Mouse (Mus musculus) hindlimb bud, embryonic 11.5 days (tissue): Measurements from ENCODE around the gene 2310011J03Rik.

ENCODE experiments used
- DNase-seq: peaks from one replicate; pipeline ENCODE4 v3.0.0-alpha.2; 2012; ENCODE audit warnings: low read depth, low spot score; ENCODE audit errors: extremely low spot score

The 2310011J03Rik gene

GRCm38 (mm10) chr10:80317011-80317410 lies 3.3 kb downstream of the 2310011J03Rik start:
- DNase-seq: no peak

DNA sequence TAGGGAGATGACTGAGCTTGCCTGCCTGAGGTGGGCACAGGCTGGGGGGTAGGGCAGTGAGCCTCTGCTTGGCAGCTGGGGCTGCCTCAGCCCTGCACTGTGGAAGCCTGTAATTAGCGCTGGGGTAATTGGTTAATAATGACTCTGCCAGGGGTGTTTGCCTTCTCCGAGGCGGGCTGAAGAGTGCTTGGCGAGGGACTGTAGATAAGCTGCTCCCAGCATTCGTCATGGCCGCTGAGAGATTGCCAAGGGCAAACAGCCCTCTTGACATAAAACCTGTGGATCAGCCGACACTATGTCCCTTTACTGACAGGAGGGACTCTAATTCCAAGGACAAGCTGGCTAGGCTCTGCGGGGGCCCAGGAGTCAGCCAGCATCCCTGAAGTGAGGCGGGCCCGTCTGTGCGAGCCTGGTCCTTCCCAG lies 4.0 kb downstream of the 2310011J03Rik start:
- DNase-seq: no peak

DNA sequence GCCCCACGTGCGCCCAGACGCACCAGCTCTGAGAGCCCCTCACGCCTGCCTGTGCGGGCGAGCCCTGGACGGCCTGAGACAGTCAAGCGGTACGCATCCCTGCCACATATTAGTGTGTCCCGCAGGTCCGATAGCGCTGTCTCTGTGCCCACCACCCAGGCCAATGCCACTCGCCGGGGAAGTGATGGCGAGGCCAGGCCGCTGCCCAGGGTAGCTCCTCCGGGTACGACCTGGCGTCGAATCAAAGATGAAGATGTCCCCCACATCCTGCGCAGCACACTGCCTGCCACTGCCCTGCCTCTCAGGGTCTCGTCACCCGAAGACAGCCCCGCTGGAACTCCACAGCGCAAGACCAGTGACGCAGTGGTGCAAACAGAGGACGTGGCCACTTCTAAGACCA lies 5.0 kb downstream of the 2310011J03Rik start:
- DNase-seq: no peak

GRCm38 (mm10) chr10:80314494-80315001 lies 5.8 kb downstream of the 2310011J03Rik start:
- no peak for DNase-seq

DNA sequence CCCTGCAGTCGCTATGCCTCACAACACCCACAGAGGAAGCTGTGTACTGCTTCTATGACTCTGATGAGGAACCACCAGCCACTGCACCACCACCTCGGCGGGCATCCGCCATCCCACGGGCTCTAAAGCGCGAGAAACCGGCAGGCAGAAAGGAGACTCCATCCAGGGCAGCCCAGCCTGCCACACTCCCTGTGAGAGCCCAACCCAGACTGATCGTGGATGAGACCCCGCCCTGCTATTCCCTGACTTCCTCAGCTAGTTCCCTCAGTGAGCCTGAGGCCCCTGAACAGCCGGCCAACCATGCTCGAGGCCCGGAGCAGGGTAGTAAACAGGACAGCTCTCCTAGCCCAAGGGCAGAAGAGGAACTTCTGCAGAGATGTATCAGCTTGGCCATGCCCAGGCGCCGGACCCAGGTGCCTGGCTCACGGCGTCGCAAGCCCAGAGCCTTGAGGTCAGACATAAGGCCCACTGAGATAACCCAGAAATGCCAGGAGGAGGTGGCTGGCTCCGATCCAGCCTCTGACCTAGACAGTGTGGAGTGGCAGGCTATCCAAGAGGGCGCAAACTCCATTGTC lies 6.6 kb downstream of the 2310011J03Rik start:
- no peak for DNase-seq

DNA sequence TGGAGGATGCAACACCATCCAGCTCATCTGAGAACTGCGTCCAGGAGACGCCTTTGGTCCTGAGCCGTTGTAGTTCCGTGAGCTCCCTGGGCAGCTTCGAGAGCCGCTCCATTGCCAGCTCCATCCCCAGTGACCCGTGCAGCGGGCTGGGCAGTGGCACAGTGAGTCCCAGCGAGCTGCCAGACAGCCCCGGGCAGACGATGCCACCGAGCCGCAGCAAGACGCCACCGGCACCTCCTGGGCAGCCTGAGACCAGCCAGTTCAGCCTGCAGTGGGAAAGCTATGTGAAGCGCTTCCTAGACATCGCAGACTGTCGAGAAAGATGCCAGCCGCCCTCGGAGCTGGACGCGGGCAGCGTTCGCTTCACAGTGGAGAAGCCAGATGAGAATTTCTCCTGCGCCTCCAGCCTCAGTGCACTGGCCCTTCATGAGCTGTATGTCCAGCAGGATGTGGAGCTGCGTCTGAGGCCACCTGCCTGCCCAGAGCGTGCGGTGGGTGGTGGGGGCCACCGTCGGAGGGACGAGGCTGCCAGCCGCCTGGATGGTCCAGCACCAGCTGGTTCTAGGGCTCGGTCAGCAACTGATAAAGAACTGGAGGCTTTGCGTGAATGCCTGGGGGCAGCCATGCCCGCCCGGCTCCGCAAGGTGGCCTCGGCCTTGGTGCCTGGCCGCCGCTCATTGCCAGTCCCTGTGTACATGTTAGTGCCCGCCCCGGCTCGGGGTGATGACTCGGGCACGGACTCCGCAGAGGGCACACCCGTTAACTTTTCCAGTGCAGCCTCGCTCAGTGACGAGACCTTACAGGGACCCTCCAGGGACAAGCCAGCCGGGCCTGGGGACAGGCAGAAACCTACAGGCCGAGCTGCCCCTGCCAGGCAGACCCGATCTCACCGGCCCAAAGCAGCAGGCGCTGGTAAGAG lies 7.5 kb downstream of the 2310011J03Rik start:
- DNase-seq: no peak

DNA sequence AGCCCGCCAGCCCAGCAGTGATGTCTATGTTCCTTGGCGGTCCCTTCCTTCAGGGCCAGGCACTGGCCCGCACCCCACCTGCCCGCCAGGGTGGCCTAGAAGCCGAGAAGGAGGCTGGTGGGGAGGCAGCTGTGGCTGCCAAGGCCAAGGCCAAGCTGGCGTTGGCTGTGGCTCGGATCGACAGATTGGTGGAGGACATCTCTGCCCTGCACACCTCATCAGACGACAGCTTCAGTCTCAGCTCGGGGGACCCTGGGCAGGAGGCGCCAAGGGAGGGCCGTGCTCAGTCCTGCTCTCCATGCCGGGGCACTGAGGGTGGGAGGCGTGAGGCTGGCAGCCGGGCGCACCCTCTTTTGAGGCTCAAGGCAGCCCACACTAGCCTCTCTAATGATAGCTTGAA lies 8.8 kb downstream of the 2310011J03Rik start:
- DNase-seq: no peak

GRCm38 (mm10) chr10:80304862-80305261 lies 15.5 kb downstream of the 2310011J03Rik start:
- DNase-seq: no peak

DNA sequence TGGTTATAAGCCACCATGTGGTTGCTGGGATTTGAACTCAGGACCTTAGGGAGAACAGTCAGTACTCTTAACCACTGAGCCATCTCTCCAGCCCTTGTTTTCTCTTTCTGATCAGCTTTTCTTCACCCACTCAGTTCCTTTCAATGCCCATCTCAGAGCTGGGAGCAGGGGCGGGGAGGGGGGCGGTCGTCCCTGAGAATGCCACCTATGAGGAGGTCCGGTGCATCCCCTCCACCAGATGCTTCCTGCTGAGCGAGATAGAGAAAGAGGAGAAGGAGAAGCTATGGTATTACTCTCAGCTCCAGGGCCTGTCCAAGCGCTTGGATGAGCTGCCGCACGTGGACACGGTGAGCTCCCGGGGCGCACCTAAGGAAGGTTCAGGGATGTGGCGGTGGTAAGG lies 15.9 kb downstream of the 2310011J03Rik start:
- DNase-seq: no peak

GRCm38 (mm10) chr10:80302471-80302881 lies 17.9 kb downstream of the 2310011J03Rik start:
- no peak for DNase-seq

DNA sequence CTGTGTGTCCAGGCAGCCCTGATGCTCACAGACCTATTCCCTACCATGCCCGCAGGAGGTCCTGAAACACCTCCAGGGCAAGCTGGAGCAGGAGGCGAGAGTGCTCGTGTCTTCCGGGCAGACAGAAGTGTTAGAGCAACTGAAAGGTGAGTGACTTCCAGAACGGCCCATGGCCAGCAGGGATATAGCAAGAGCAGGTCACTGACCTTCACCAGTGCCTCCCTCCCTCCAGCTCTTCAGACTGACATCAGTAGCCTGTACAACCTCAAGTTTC lies 18.3 kb downstream of the 2310011J03Rik start:
- no peak for DNase-seq

DNA sequence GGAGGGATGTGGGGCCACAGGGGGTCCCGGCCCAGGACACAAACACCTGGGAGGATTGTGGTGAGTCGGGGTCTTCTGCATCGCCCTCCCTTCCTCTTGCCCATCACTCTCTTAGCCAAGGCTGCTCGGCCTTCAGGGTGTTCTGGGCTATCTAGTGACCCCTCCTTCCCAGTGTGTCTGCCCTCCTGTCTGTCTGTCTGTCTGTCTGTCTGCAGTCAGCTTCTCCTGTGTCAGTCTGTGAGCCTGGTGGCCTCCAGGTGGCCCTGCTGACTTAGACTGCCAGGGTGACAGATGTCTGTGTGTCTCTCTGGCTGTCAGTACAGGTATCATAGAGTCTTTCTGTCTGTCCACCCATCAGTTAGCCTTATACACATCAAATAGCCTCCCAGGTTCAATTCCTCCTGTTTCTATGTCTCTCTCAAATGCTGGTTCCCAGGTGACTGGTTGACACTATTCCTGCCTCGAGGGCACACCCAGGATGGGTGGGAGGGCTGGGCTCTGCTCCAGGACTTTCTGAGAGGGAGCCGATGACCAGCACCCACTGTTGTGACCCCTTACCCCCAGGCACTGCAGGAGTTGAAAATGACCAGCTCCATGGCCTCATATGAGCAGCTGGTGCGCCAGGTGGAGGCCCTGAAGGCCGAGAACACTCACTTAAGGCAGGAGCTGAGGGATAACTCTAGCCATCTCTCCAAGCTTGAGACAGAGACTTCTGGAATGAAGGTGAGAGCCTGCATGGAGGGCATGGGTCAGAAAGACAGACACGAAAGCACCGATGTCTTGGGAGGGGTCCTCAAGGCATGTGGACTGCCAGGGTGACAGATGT lies 18.9 kb downstream of the 2310011J03Rik start:
- no peak for DNase-seq

- no peak for DNase-seq
Measured at GRCm38 (mm10) chr10:80300672-80301181, 19.6 kb downstream of the 2310011J03Rik start.

DNA sequence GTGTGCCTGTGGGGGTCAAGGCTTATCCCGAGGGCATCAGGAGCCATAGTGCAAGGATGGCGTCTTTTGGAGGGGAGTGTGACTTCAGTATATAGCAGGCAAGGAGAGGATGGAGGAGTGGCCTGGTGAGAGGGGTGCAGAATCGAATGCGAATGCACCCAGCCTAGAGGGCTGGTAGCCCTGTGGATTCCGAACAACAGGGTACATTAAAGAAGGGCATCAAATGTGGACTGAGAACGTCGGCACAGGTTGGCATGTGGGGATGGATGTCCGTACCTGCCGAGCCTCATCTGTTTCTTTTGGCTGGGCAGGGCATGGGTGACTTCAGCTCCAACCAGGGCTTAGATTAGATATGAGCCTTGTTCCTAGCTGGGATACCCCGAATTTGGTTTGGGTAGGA lies 20.5 kb downstream of the 2310011J03Rik start:
- DNase-seq: no peak

GRCm38 (mm10) chr10:80299301-80299700 lies 21.0 kb downstream of the 2310011J03Rik start:
- DNase-seq: no peak

- no peak for DNase-seq
Measured at GRCm38 (mm10) chr10:80298571-80299281, 21.6 kb downstream of the 2310011J03Rik start.

GRCm38 (mm10) chr10:80297526-80298133 lies 22.7 kb downstream of the 2310011J03Rik start:
- no peak for DNase-seq

DNA sequence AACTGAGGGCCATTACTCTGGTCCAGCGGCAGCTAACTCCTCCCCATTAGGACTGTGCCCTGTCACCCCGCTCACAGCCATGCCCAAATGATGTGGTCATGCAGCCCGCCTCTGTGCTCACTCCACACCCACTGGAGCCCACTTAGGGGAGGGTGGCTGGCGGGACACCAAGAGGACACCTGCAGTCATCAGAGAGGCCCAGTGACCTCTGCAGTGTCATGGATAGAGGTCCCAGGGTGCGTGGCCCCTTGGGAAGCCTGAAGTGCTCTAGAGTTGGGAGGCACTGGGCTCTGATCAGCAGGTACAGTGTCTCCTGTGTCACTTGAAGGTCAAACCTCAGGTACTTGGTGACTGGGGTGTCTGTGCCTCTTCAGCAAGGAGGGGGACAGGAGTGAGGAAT lies 23.5 kb downstream of the 2310011J03Rik start:
- DNase-seq: no peak

GRCm38 (mm10) chr10:80295618-80296425 lies 24.5 kb downstream of the 2310011J03Rik start, which contains the start of gene Apc2:
TSS of gene Apc2 (plus strand) at chr10:80295977.
- DNase-seq: no peak
